Mouse (Mus musculus): ENCODE results near the gene Trit1. TPM values are rescaled to one million over a fixed set of nuclear protein-coding genes. Genes with fewer than 3 reads are reported as not detected.
A peak's percentile ranks its signal among the peaks of the same experiment; 100 is the strongest.

Trit1 gene
- total RNA-seq, 2 experiments from 2014 or later, result 5.7 to 7.0 TPM

GRCm38 (mm10) chr4:123041131-123041530 lies 24.7 kb downstream of the Trit1 start:
- intact Hi-C loops (cut with DNase I), result no loop called here
- no peak for DNase-seq

- DNase-seq, result no peak
- intact Hi-C loops (cut with DNase I), result no loop called here
Observed at GRCm38 (mm10) chr4:123043858-123044257, 27.5 kb downstream of the Trit1 start.

GRCm38 (mm10) chr4:123044842-123045241 lies 28.4 kb downstream of the Trit1 start:
- intact Hi-C loops (cut with DNase I), result no loop called here
- no peak for DNase-seq

- no peak for DNase-seq
- intact Hi-C loops (cut with DNase I), result no loop called here
Observed at GRCm38 (mm10) chr4:123046300-123046699, 29.9 kb downstream of the Trit1 start.

GRCm38 (mm10) chr4:123050681-123051211 lies 34.3 kb downstream of the Trit1 start:
- intact Hi-C loops (cut with DNase I), result no loop called here
- peak; percentile 87 to 93 for DNase-seq

GRCm38 (mm10) chr4:123053179-123053578 lies 36.8 kb downstream of the Trit1 start:
- DNase-seq, result no peak
- intact Hi-C loops (cut with DNase I), result no loop called here

- DNase-seq, result no peak
- intact Hi-C loops (cut with DNase I), result no loop called here
Observed at GRCm38 (mm10) chr4:123054172-123054790, 37.9 kb downstream of the Trit1 start.

GRCm38 (mm10) chr4:123056560-123057109 lies 40.2 kb downstream of the Trit1 start:
- intact Hi-C loops (cut with DNase I), result no loop called here
- peak in 1 of 2 experiments; percentile 11 for DNase-seq

- intact Hi-C loops (cut with DNase I), result no loop called here
- no peak for DNase-seq
Observed at GRCm38 (mm10) chr4:123057957-123058356, 41.6 kb downstream of the Trit1 start.

- intact Hi-C loops (cut with DNase I), result no loop called here
- no peak for DNase-seq
Observed at GRCm38 (mm10) chr4:123061744-123062143, 45.3 kb downstream of the Trit1 start.

- DNase-seq, result no peak
- intact Hi-C loops (cut with DNase I), result no loop called here
Observed at GRCm38 (mm10) chr4:123068646-123069045, 52.2 kb downstream of the Trit1 start.

- intact Hi-C loops (cut with DNase I), result no loop called here
- DNase-seq, result peak; percentile 30 to 42
Observed at GRCm38 (mm10) chr4:123071266-123071966, 55.0 kb downstream of the Trit1 start.

- intact Hi-C loops (cut with DNase I), result no loop called here
- DNase-seq, result no peak
Observed at GRCm38 (mm10) chr4:123076928-123077327, 60.5 kb downstream of the Trit1 start.

GRCm38 (mm10) chr4:123078231-123078630 lies 61.8 kb downstream of the Trit1 start:
- intact Hi-C loops (cut with DNase I), result no loop called here
- DNase-seq, result no peak

- peak in 1 of 2 experiments; percentile 16 for DNase-seq
- intact Hi-C loops (cut with DNase I), result loop anchor here (5.0 kb wide), 4 partner anchors 138 to 273 kb away; no protein-coding TSS in a partner anchor
Observed at GRCm38 (mm10) chr4:123080791-123081190, 64.4 kb downstream of the Trit1 start.

GRCm38 (mm10) chr4:123082283-123083163 lies 66.1 kb downstream of the Trit1 start:
- intact Hi-C loops (cut with DNase I), result loop anchor here (1.0 to 5.0 kb wide), 5 partner anchors 87 to 275 kb away; partner anchors contain the start of gene Mycl
- peak; percentile 62 to 73 for DNase-seq

- DNase-seq, result no peak
- intact Hi-C loops (cut with DNase I), result loop anchor here (1.0 to 5.0 kb wide), 5 partner anchors 88 to 276 kb away; partner anchors contain the start of gene Mycl
Observed at GRCm38 (mm10) chr4:123083323-123083902, 67.0 kb downstream of the Trit1 start.

- no peak for DNase-seq
- intact Hi-C loops (cut with DNase I), result no loop called here
Observed at GRCm38 (mm10) chr4:123085290-123085689, 68.9 kb downstream of the Trit1 start.

GRCm38 (mm10) chr4:123086381-123086780 lies 70.0 kb downstream of the Trit1 start:
- DNase-seq, result no peak
- intact Hi-C loops (cut with DNase I), result no loop called here

GRCm38 (mm10) chr4:123092621-123093020 lies 76.2 kb downstream of the Trit1 start:
- no peak for DNase-seq
- intact Hi-C loops (cut with DNase I), result no loop called here
